Mouse (Mus musculus): ENCODE measurements around the gene Gm48551.

Gene Gm48551

GRCm38 (mm10) chr10:81383802-81384604 lies at the start of gene Gm48551, which contains the start of gene Dohh:
TSS of gene Gm48551 (plus strand) at chr10:81384466.
TSS of gene Dohh (plus strand) at chr10:81384428.
- peak; percentile 99 for DNase-seq (ENCODE audit: low read depth)

- no peak for DNase-seq (ENCODE audit: low read depth)
These were observed 48.6 kb upstream of the Gm48551 start for GRCm38 (mm10) chr10:81335393-81336340.

- no peak for DNase-seq (ENCODE audit: low read depth)
These were observed 47.7 kb upstream of the Gm48551 start for GRCm38 (mm10) chr10:81336558-81336957.

GRCm38 (mm10) chr10:81340551-81341332 lies 43.5 kb upstream of the Gm48551 start:
- no peak for DNase-seq (ENCODE audit: low read depth)

GRCm38 (mm10) chr10:81341333-81341949 lies 42.8 kb upstream of the Gm48551 start:
- DNase-seq (ENCODE audit: low read depth), result no peak

GRCm38 (mm10) chr10:81342686-81343505 lies 41.4 kb upstream of the Gm48551 start, which contains the start of gene Gipc3:
TSS of gene Gipc3 (minus strand) at chr10:81343266.
- no peak for DNase-seq (ENCODE audit: low read depth)

GRCm38 (mm10) chr10:81344421-81345161 lies 39.7 kb upstream of the Gm48551 start:
- DNase-seq (ENCODE audit: low read depth), result no peak

GRCm38 (mm10) chr10:81345162-81345534 lies 39.1 kb upstream of the Gm48551 start:
- no peak for DNase-seq (ENCODE audit: low read depth)

GRCm38 (mm10) chr10:81346453-81347067 lies 37.7 kb upstream of the Gm48551 start:
- no peak for DNase-seq (ENCODE audit: low read depth)

GRCm38 (mm10) chr10:81349146-81349545 lies 35.1 kb upstream of the Gm48551 start:
- no peak for DNase-seq (ENCODE audit: low read depth)

- no peak for DNase-seq (ENCODE audit: low read depth)
These were observed 34.3 kb upstream of the Gm48551 start for GRCm38 (mm10) chr10:81349961-81350350.

- peak; percentile 97 for DNase-seq (ENCODE audit: low read depth)
These were observed 33.8 kb upstream of the Gm48551 start, which contains the start of gene Hmg20b for GRCm38 (mm10) chr10:81350351-81351063. TSS of gene Hmg20b (minus strand) at chr10:81350480.

GRCm38 (mm10) chr10:81351678-81352291 lies 32.5 kb upstream of the Gm48551 start:
- no peak for DNase-seq (ENCODE audit: low read depth)

GRCm38 (mm10) chr10:81354738-81355477 lies 29.4 kb upstream of the Gm48551 start:
- no peak for DNase-seq (ENCODE audit: low read depth)

- DNase-seq (ENCODE audit: low read depth), result no peak
These were observed 28.7 kb upstream of the Gm48551 start for GRCm38 (mm10) chr10:81355533-81355932.

GRCm38 (mm10) chr10:81356352-81356990 lies 27.8 kb upstream of the Gm48551 start:
- no peak for DNase-seq (ENCODE audit: low read depth)
